Mouse (Mus musculus) testis, adult 2 months (tissue): Measurements from ENCODE around the gene Hoxd9. TPM values are rescaled to one million over a fixed set of nuclear protein-coding genes. Genes with fewer than 3 reads are reported as not detected.

Source experiments
- H3K27ac ChIP-seq: fragments of 200-500 bp; 2 replicates; pipeline ENCODE4 v1.5.1; 2012; ENCODE audit warnings: low read depth, low read length; ENCODE audit not compliant: control insufficient read depth, insufficient read depth
- H3K27me3 ChIP-seq: fragments of 200-500 bp; 2 replicates; pipeline ENCODE4 v1.6.1; 2012; ENCODE audit warnings: mild to moderate bottlenecking, low read length, moderate library complexity; ENCODE audit not compliant: control insufficient read depth, insufficient read depth
- H3K36me3 ChIP-seq: fragments of 200-500 bp; 2 replicates; pipeline ENCODE4 v1.6.1; 2012; ENCODE audit warnings: mild to moderate bottlenecking, low read length; ENCODE audit not compliant: control insufficient read depth, insufficient read depth
- H3K4me1 ChIP-seq: fragments of 200-500 bp; 2 replicates; pipeline ENCODE4 v1.6.1; 2012; ENCODE audit warnings: low read length; ENCODE audit not compliant: control insufficient read depth, insufficient read depth
- H3K4me3 ChIP-seq: fragments of 200-500 bp; 2 replicates; pipeline ENCODE4 v1.5.1; 2012; ENCODE audit warnings: low read depth, mild to moderate bottlenecking, low read length, moderate library complexity, mixed read lengths; ENCODE audit not compliant: control insufficient read depth
- CTCF ChIP-seq: fragments of 200-500 bp; IDR thresholded peaks from 2 replicates; pipeline ENCODE4 v1.5.1; 2012; ENCODE audit warnings: low read depth, mild to moderate bottlenecking, inconsistent platforms, low read length, moderate library complexity; ENCODE audit not compliant: control insufficient read depth, insufficient read depth, insufficient replicate concordance
- POLR2A ChIP-seq: fragments of 200-500 bp; IDR thresholded peaks from 2 replicates; pipeline ENCODE4 v1.6.1; 2012; ENCODE audit warnings: low read depth, mild to moderate bottlenecking, inconsistent platforms, low read length, moderate library complexity; ENCODE audit not compliant: control insufficient read depth
- polyA plus RNA-seq: library from polyadenylated mRNA; depleted of rRNA; stranded (reverse); fragments of >200 nt; gene quantifications from 2 replicates; pipeline ENCODE4 v1.2.3, GENCODE M21; 2012

The Hoxd9 gene
- polyA plus RNA-seq, 1 experiment = 1.8 TPM

DNA sequence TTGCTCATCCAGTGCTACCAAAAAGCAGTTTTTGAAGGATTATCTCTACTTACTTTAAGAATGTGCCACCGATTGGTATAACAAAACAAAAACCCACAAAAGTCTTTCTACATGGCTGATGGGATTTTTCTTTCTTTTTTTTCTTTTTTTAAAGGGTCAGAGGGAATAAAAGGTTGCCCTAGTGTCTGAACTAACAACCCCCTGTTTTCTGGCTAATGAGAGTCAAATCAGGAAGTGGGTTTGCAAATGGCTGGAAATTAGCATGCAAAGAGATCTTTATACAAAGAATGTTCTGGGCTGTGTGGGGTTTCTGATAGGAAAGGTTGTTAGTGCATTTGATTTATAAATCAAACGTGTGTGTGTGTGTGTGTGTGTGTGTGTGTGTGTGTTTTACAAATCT is 22.9 kb downstream of the Hoxd9 start:
- H3K4me1 ChIP-seq = peaks cover 20% of the 10 kb centered on the region
- H3K27ac ChIP-seq = no peak overlapping the region
- H3K27me3 ChIP-seq = no peaks in the 10 kb centered on the region
- TF ChIP-seq CTCF = no peak
- no peak for TF ChIP-seq POLR2A
- H3K36me3 ChIP-seq = no peaks in the 10 kb centered on the region
- H3K4me3 ChIP-seq = no peak overlapping the region

GRCm38 (mm10) chr2:74720955-74721491 is 23.5 kb downstream of the Hoxd9 start:
- Histone ChIP-seq H3K4me3 (no peak overlapping the region), H3K4me1 (peaks cover 14% of the 10 kb centered on the region), H3K27me3 (no peaks in the 10 kb centered on the region), H3K36me3 (no peaks in the 10 kb centered on the region), H3K27ac (no peak overlapping the region)
- TF ChIP-seq POLR2A (no peak), CTCF (no peak)

GRCm38 (mm10) chr2:74721882-74722281 is 24.4 kb downstream of the Hoxd9 start:
- H3K36me3 ChIP-seq = no peaks in the 10 kb centered on the region
- TF ChIP-seq CTCF = no peak
- no peak for TF ChIP-seq POLR2A
- no peak overlapping the region for H3K4me3 ChIP-seq
- no peaks in the 10 kb centered on the region for H3K27me3 ChIP-seq
- H3K4me1 ChIP-seq = peaks cover 9% of the 10 kb centered on the region
- H3K27ac ChIP-seq = no peak overlapping the region

DNA sequence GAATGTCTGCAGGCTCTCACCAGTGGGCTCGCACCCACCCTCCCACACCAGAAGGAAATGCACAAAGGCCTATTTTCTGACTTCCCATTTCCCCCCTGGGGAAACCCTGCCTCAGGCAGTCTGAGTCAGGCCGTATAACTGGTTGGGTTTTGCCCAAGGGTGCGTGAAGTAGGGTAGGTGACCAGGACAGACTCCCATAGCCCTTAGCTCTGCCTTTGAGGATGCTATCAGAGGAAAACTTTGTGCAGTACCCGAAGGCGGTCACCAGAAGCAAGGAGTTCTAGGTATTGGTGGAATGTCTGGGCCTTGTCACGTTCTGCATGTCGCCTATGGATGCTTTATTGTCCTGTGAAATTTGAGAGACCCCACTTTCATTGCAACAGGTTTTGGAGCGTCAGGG is 25.4 kb downstream of the Hoxd9 start:
- Histone ChIP-seq H3K4me1 (peaks cover 9% of the 10 kb centered on the region), H3K36me3 (no peaks in the 10 kb centered on the region), H3K27ac (no peak overlapping the region), H3K27me3 (no peaks in the 10 kb centered on the region), H3K4me3 (no peak overlapping the region)
- TF ChIP-seq CTCF (no peak), POLR2A (no peak)

DNA sequence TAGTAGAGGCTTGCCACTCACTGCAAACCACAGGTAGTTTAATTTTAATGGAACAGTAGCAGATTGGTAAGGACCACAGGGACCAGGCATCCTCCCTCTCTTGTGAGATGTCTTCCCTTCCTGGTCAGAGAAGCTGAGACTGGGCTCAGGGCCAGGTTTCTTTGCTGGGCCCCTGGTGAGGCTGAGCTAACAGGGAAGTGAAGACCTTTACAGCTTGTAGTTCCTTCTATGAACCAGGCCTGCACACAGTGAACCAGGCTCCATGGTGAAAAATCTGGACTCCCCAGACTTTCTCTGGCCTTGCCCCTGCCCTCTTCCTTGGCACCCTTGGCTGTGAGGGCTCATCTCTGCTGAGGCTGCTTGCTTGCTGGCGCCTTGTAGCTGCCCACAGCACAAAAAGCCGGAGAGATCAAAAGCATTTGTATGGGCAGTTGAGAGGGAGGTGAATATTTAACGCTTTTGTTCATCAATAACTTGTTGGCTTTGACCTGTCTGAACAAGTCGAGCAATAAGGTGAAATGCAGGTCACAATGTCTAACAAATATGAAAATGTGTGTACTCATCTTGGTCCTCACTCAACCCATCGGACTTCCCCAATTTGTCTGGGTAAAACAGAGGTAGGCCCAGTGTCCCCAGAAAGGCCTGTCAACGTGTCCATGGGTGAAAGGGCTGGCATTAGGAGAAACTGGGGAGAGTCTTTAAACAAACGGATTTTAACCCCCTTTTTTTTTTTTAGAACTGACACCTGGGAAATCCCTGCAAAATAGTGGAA is 26.9 kb downstream of the Hoxd9 start:
- Histone ChIP-seq H3K36me3 (no peaks in the 10 kb centered on the region), H3K4me1 (peaks cover 9% of the 10 kb centered on the region), H3K27me3 (no peaks in the 10 kb centered on the region), H3K4me3 (no peak overlapping the region), H3K27ac (no peak overlapping the region)
- TF ChIP-seq CTCF = no peak
- TF ChIP-seq POLR2A = no peak

DNA sequence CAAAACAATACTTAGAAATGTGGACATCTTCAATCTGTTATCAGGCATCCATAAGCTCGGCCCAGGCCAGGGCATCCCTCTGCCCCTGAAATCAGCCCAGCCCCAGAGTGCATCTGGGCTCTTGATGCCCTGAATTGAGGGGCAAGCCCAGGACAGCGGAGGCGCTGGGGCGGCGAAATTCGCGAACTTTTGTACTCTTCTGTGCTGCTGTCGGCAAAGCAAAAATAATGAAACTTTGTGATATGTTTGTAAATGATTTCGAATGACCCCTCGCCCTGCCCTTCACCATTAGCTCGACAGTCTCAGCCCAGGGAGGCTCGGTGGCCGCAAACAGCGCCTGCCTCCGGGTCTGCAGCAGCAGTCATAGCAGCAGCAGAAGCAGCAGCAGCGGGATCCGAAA is 27.6 kb downstream of the Hoxd9 start:
- Histone ChIP-seq H3K4me1 (peaks cover 9% of the 10 kb centered on the region), H3K27ac (no peak overlapping the region)

GRCm38 (mm10) chr2:74726551-74726950 is 29.0 kb downstream of the Hoxd9 start, which contains the start of gene Gm28230:
TSS of gene Gm28230 (plus strand) at chr2:74726728.
- Histone ChIP-seq H3K27ac (no peak within 1 kb of the TSS), H3K4me3 (no peak within 1 kb of the TSS), H3K4me1 (peaks cover 9% of the 10 kb centered on the region), H3K36me3 (no peaks in the 10 kb centered on the region), H3K27me3 (no peaks in the 10 kb centered on the region)
- TF ChIP-seq POLR2A (no peak), CTCF (no peak)

More for the DNA sequence above, 27.6 kb downstream of the Hoxd9 start:
- no peaks in the 10 kb centered on the region for H3K27me3 ChIP-seq
- H3K36me3 ChIP-seq = no peaks in the 10 kb centered on the region
- H3K4me3 ChIP-seq = no peak overlapping the region
- no peak for TF ChIP-seq CTCF
- no peak for TF ChIP-seq POLR2A
